Comparison of ENCODE assay signal across 7 mouse cellular contexts in the genomic region with DNA sequence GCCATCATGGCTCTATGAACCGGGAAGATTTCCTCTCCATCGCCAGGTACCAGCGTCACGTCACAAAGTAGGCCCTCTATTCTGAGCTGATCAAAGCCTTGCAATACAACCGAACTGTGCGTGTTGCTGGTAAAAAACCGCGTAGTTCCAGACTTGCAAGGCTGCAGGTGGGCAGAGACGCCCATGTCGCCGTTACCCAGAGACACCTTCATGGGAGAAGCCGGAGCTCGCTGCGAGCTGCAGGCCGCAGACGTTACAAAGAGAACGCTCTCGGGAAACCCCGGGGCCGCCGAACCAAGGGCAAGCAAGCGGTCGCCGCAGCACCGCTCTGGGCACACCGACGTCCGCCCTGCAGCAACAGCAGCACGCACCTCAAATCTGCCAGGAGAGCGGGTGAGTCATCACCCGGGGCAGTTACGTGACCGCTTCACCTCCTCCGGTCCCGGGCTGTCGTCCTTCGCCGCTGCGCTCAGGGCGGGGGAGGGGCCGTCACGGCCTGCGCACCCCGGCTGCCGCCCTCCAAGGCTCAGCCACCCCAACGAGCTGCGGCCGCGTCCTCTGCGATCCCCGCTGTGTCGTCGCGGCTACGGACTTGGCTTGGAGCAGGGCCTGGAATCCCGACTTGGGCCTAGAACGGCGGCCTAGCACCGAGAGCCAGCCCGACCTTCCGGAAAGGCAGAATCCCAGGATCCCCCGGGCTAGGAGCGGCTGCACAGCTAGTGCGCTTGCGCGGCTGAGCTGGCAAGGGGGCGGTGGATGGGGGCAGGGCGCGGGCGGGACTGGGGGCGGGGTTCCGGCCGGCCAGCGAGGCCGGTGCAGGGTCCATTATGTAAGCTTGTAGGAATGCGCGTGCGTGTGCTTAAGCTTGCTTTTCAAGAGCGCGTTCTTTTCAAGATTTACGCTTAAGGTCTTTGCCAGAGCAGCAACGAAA. TPM values are rescaled to one million over a fixed set of nuclear protein-coding genes. Genes with fewer than 3 reads are reported as not detected.
DNase-seq lines count a peak whose midpoint lies in the region; ATAC-seq lines count a peak whose summit lies in the region.

TSS of gene Gm26566 (plus strand) at position 15 of the 931 bp plus-strand sequence.
TSS of gene Klhl9 (minus strand) at position 675 of the 931 bp plus-strand sequence.

- WGBS in intestine, embryonic 15.5 days: under 1% methylated on average over 82 of the region's 82 CpGs
- WGBS in midbrain, embryonic 10.5 days: under 1% methylated on average over 81 of the region's 82 CpGs

- H3K9ac ChIP-seq in intestine, embryonic 15.5 days: peak within 1 kb of the TSS; percentile 74

- peak; percentile 89 for DNase-seq in adrenal gland, adult 18-20 months (ENCODE audit: low spot score in 2 of 2)
- DNase-seq in embryo, embryonic 11 days: peak; percentile 97
- peak; percentile 95 for DNase-seq in gastrocnemius, postnatal 25 days
- DNase-seq in left cerebral cortex, postnatal 25 days (ENCODE audit: low spot score in 2 of 2): peak; percentile 90 to 92
- peak; percentile 97 for DNase-seq in midbrain, embryonic 10.5 days (ENCODE audit: low spot score)
- DNase-seq in right cerebral cortex, postnatal 4 days: peak; percentile 95

- peak within 1 kb of the TSS; percentile 75 for H3K4me2 ChIP-seq in intestine, embryonic 15.5 days (replicated peaks)

- ATAC-seq in intestine, embryonic 15.5 days: peak; percentile 98

- H3K27ac ChIP-seq in intestine, embryonic 15.5 days: peak within 1 kb of the TSS; percentile 95
- H3K27ac ChIP-seq in midbrain, embryonic 10.5 days (replicated peaks): peak within 1 kb of the TSS; percentile 99

- H3K4me1 ChIP-seq in intestine, embryonic 15.5 days (replicated peaks): peaks cover 15% of the 10 kb centered on the region
- peaks cover 40% of the 10 kb centered on the region for H3K4me1 ChIP-seq in midbrain, embryonic 10.5 days

- intact Hi-C loops in left cerebral cortex, postnatal 25 days (cut with DNase I): no loop called here

- H3K36me3 ChIP-seq in intestine, embryonic 15.5 days: peaks cover 9% of the 10 kb centered on the region
- peaks cover 42% of the 10 kb centered on the region for H3K36me3 ChIP-seq in midbrain, embryonic 10.5 days

- H3K4me3 ChIP-seq in intestine, embryonic 15.5 days (replicated peaks): peak within 1 kb of the TSS; percentile 57
- peak within 1 kb of the TSS; percentile 81 for H3K4me3 ChIP-seq in midbrain, embryonic 10.5 days

- H3K27me3 ChIP-seq in intestine, embryonic 15.5 days (replicated peaks): no peaks in the 10 kb centered on the region
- H3K27me3 ChIP-seq in midbrain, embryonic 10.5 days (ENCODE audit: low read depth, poor library complexity, severe bottlenecking): no peaks in the 10 kb centered on the region

- no peaks in the 10 kb centered on the region for H3K9me3 ChIP-seq in intestine, embryonic 15.5 days
- H3K9me3 ChIP-seq in midbrain, embryonic 10.5 days (replicated peaks): no peaks in the 10 kb centered on the region

RNA-seq across cellular contexts. Expression of gene Gm26566, which starts in this region (rescaled TPM):
- under 1 TPM in 1 of 2 experiments, not detected in 1; 0.40 TPM for total RNA-seq in adrenal gland, adult 18-20 months (2021)
- under 1 TPM; 0.26 to 0.43 TPM for total RNA-seq in gastrocnemius, postnatal 25 days (2021)
- 0.80 and 0.97 TPM in 2 replicates for polyA plus RNA-seq in intestine, embryonic 15.5 days (2015; fragmentation: Nextera tagmentation; extraction: Ambion mirVana)
- total RNA-seq in left cerebral cortex, postnatal 25 days (2021): 1 to 10 TPM; 1.2 to 1.4 TPM
- polyA plus RNA-seq in midbrain, embryonic 10.5 days (2016; fragmentation: Nextera tagmentation; extraction: Ambion mirVana): 0.80 and 1.1 TPM in 2 replicates

RNA-seq across cellular contexts. Expression of gene Klhl9, which starts in this region (rescaled TPM):
- total RNA-seq in adrenal gland, adult 18-20 months (2021): 10 to 100 TPM; 77.8 to 85.0 TPM
- total RNA-seq in gastrocnemius, postnatal 25 days (2021): 10 to 100 TPM; 45.1 to 47.2 TPM
- polyA plus RNA-seq in intestine, embryonic 15.5 days (2015; fragmentation: Nextera tagmentation; extraction: Ambion mirVana): 75.3 and 89.4 TPM in 2 replicates
- 100 to 1,000 TPM; 104 to 108 TPM for total RNA-seq in left cerebral cortex, postnatal 25 days (2021)
- polyA plus RNA-seq in midbrain, embryonic 10.5 days (2016; fragmentation: Nextera tagmentation; extraction: Ambion mirVana): 95.6 and 111 TPM in 2 replicates

Comparison
In these comparisons a context has a peak if more than half of its experiments do, and no peak if none do; other contexts are left out.
1. Peak in every context shown above with its lines: DNase-seq, ATAC-seq, H3K4me3 ChIP-seq and H3K27ac ChIP-seq.